ENCODE assay signal across 8 mouse cellular contexts in genomic region chr7:35901942-35902381, GRCm38 (mm10).
DNase-seq lines count a peak whose midpoint lies in the region; ATAC-seq lines count a peak whose summit lies in the region.

No protein-coding gene starts in this region.

- H3K27ac ChIP-seq in midbrain, embryonic 10.5 days (replicated peaks) = no peak overlapping the region

- peaks cover 3% of the 10 kb centered on the region; the same call in 1 of the 2 replicates for H3K9me3 ChIP-seq in midbrain, embryonic 10.5 days (replicated peaks)

- H3K4me3 ChIP-seq in midbrain, embryonic 10.5 days = peak overlapping the region; percentile 43

- peaks cover 8% of the 10 kb centered on the region for H3K4me1 ChIP-seq in midbrain, embryonic 10.5 days

- whole genome bisulfite sequencing in midbrain, embryonic 10.5 days = 3% methylated on average over 17 of the region's 17 CpGs

- peaks cover 11% of the 10 kb centered on the region for H3K27me3 ChIP-seq in midbrain, embryonic 10.5 days (ENCODE audit: low read depth, poor library complexity, severe bottlenecking)

- no peaks in the 10 kb centered on the region for H3K36me3 ChIP-seq in midbrain, embryonic 10.5 days

- DNase-seq in CD4-positive, CD25-positive, alpha-beta regulatory T cell, adult 2 months (ENCODE audit: low read depth, low spot score) = peak; percentile 62
- DNase-seq in gastrocnemius, postnatal 25 days = peak; percentile 65
- peak; percentile 37 for DNase-seq in induced T-regulatory cell, adult 2 months (ENCODE audit: low read depth)
- DNase-seq in left cerebral cortex, postnatal 36 days (ENCODE audit: low spot score in 2 of 2) = peak; percentile 64 to 68
- DNase-seq in midbrain, embryonic 10.5 days (ENCODE audit: low spot score) = peak; percentile 74
- peak; percentile 32 to 43 for DNase-seq in right cerebral cortex, postnatal 36 days (ENCODE audit: low spot score in 2 of 2)

- intact Hi-C loops in left cerebral cortex, postnatal 36 days (cut with DNase I) = loop anchor here (2.0 to 10.0 kb wide), 4 partner anchors 170 to 1445 kb away; partner anchors contain the start of gene Tshz3

- no peak for ATAC-seq in CD4-positive, CD25-positive, alpha-beta regulatory T cell, adult 4 months
- peak; percentile 87 for ATAC-seq in common myeloid progenitor, adult 5-6 weeks (replicated peaks; ENCODE audit: low read depth, poor library complexity, severe bottlenecking)
